Mouse (Mus musculus): Measurements from ENCODE around the gene Zhx3. TPM values are rescaled to one million over a fixed set of nuclear protein-coding genes. Genes with fewer than 3 reads are reported as not detected.

The Zhx3 gene
- polyA plus RNA-seq, 1 experiment from 2014 or later = 12.0 TPM

DNA sequence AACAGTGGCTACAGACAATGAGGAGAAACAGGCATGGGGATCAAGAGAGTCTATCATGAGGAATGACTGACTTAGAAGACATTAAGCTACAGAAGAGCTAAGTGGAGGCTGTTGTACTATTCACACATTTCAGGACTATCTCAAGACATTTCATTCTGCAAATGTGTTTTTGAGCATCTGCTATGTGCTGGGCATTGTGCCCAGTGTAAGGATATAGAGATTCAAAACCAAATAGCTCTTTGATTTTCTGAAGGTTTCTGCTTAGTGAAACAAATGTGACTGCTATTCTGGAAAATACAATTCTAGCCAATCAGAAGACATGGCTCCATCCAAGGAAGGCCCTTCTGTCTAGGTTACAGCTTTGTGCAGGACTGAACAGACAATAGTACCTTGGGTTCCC is 18.1 kb downstream of the Zhx3 start:
- H3K27me3 ChIP-seq = no peaks in the 10 kb centered on the region
- no peaks in the 10 kb centered on the region for H3K4me1 ChIP-seq
- H3K36me3 ChIP-seq = no peaks in the 10 kb centered on the region
- no peaks in the 10 kb centered on the region for H3K9me3 ChIP-seq
- no peak overlapping the region for H3K27ac ChIP-seq
- no peak overlapping the region for H3K9ac ChIP-seq
- ATAC-seq (ENCODE audit: insufficient number of reproducible peaks, insufficient read depth, low FRiP score, low TSS enrichment) = no peak
- no peak overlapping the region for H3K4me2 ChIP-seq (replicated peaks)
- H3K4me3 ChIP-seq = no peak overlapping the region

DNA sequence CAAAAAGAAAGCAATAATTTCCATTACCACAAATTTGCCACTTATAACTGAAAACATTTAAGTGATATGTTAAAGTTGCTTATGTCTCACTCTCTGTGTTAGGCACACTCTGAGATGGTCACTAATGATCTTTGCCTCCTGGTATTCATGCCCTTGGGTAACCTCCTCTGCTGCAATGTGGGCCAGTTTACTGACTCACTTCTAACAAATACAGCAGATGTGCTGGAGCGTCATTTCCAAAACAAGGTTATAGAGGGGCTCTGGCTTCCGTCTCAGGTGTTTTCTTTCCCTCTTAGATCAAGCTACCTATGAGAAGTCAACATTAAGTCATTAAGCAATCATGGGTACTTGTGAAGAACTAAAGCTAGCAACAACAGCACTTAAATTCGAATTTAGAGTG is 22.4 kb downstream of the Zhx3 start:
- Histone ChIP-seq H3K4me3 (no peak overlapping the region), H3K4me2 (replicated peaks) (no peak overlapping the region), H3K9me3 (no peaks in the 10 kb centered on the region), H3K4me1 (no peaks in the 10 kb centered on the region), H3K27me3 (no peaks in the 10 kb centered on the region), H3K36me3 (no peaks in the 10 kb centered on the region), H3K9ac (no peak overlapping the region), H3K27ac (no peak overlapping the region)
- ATAC-seq (ENCODE audit: insufficient number of reproducible peaks, insufficient read depth, low FRiP score, low TSS enrichment) = no peak
- WGBS = 72% methylated on average over 3 of the region's 3 CpGs

DNA sequence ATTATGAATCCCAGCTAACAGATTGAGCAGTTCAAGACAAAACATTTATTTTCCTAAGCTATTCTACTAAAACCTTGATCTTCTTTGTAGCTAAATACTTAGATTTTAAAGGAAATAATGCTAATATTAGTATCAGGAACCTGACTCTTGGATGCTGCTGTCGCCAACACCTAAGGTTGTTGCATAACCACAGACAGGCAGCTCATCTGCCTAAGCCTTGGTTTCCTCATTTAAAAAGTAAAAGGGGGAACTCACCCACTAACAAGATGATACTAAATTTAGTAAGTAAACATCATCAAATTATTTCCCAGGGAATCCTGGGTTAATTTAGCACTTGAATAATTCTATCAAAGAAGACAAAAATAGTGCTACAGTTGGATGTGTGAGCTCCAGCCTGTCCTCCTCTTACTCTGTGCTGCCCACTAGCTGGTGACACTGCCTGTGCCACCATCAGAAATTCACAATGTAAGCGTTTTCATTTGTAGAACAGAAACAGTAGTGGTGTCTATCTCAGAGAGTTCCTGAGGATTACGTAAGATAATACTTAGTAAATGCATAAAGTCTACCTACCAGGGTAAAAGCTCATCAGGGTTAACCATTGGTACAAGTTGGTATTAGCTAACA is 23.1 kb downstream of the Zhx3 start:
- Histone ChIP-seq H3K9me3 (no peaks in the 10 kb centered on the region), H3K27me3 (no peaks in the 10 kb centered on the region), H3K27ac (no peak overlapping the region), H3K9ac (no peak overlapping the region), H3K4me2 (replicated peaks) (no peak overlapping the region), H3K36me3 (no peaks in the 10 kb centered on the region), H3K4me1 (no peaks in the 10 kb centered on the region), H3K4me3 (no peak overlapping the region)
- 77% methylated on average over 3 of the region's 3 CpGs for WGBS
- ATAC-seq (ENCODE audit: insufficient number of reproducible peaks, insufficient read depth, low FRiP score, low TSS enrichment) = no peak

DNA sequence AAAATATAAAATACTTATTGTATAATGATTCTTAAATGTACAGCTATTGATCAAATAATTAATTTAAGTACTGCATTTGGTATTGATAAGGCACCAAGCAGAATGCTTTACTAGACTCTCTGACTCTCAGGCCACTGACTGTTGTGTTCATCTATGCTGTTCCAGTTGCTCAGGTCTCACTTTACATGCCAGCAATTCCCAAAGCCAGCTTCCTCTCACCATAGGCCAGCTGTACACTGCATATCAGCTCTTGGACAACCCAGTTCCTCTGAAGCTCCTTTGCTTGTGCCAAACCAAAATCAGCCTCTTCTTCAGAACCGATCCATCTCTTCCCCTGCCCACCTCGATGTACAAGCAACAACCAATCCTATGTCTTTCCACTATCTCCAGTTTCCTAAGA is 24.6 kb downstream of the Zhx3 start:
- no peak for ATAC-seq (ENCODE audit: insufficient number of reproducible peaks, insufficient read depth, low FRiP score, low TSS enrichment)
- Histone ChIP-seq H3K27ac (no peak overlapping the region), H3K9ac (no peak overlapping the region), H3K27me3 (no peaks in the 10 kb centered on the region), H3K36me3 (no peaks in the 10 kb centered on the region), H3K4me2 (replicated peaks) (no peak overlapping the region), H3K9me3 (no peaks in the 10 kb centered on the region), H3K4me3 (no peak overlapping the region), H3K4me1 (no peaks in the 10 kb centered on the region)
- WGBS = 91% methylated on average over 2 of the region's 2 CpGs

DNA sequence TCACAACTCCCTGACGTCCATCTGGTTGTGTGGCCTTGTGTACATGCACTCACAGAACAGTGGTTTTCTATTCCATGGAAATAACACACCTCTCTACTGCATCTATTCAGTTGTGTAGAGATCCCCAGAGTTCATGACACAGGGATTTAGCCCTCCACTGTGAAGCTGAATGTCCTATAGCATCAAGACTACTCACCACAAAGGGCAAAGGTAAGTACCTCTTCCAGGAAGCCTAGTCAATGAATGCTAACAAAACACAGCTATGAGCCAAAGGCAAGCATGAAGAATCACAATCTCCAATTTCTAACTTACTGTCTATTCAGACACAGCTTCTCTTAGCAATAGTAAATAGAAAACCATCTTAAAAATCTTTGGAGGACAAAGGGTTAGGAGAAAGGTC is 25.1 kb downstream of the Zhx3 start:
- no peak overlapping the region for H3K4me2 ChIP-seq (replicated peaks)
- H3K9me3 ChIP-seq = no peaks in the 10 kb centered on the region
- no peak for ATAC-seq (ENCODE audit: insufficient number of reproducible peaks, insufficient read depth, low FRiP score, low TSS enrichment)
- no peaks in the 10 kb centered on the region for H3K27me3 ChIP-seq
- 75% methylated on average over 1 of the region's 1 CpGs for WGBS
- H3K4me1 ChIP-seq = no peaks in the 10 kb centered on the region
- H3K4me3 ChIP-seq = no peak overlapping the region
- no peak overlapping the region for H3K9ac ChIP-seq
- H3K27ac ChIP-seq = no peak overlapping the region
- no peaks in the 10 kb centered on the region for H3K36me3 ChIP-seq

DNA sequence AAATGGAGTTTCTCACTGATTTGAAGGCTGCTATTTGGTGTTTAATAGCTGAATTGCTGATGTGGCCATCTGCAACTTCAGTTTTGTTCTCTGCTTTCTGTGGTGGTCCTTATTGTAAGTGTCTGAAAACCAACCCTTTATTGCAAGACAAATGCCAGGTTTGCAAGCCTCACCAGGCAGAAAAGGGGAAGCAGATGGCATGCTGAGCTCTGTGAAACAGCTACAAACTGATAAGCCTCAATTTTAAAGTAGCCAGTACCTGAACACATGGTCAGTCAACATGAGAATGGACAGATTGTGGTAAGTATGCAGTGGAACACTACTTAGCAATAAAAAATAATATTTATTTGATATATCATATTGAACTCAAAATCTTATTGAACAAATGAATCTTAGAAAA is 32.0 kb downstream of the Zhx3 start:
- no peak overlapping the region for H3K27ac ChIP-seq
- H3K4me3 ChIP-seq = no peak overlapping the region
- H3K4me1 ChIP-seq = no peaks in the 10 kb centered on the region
- no peak overlapping the region for H3K4me2 ChIP-seq (replicated peaks)
- no peaks in the 10 kb centered on the region for H3K36me3 ChIP-seq
- no peaks in the 10 kb centered on the region for H3K9me3 ChIP-seq
- no peak overlapping the region for H3K9ac ChIP-seq
- H3K27me3 ChIP-seq = no peaks in the 10 kb centered on the region
- no peak for ATAC-seq (ENCODE audit: insufficient number of reproducible peaks, insufficient read depth, low FRiP score, low TSS enrichment)

DNA sequence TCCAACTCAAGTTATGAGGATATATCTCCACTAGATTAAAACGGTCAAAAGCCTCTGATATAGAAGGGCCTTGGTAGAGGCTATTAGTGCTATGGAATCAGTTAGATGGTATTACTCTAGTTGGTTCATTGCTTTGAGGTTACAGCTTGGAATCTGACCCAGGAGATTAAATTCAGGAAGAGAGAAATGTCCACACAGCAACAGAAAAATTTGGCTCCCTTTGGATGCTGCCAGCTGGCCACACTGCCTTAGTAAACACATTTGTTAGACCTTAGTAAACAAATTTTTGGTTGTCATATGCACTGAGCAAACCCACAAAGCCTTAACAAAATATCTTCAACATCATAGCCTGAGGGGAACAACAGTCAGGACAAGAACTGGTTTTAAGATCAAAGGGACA is 62.0 kb downstream of the Zhx3 start:
- Histone ChIP-seq H3K9me3 (no peaks in the 10 kb centered on the region), H3K27me3 (no peaks in the 10 kb centered on the region), H3K36me3 (no peaks in the 10 kb centered on the region), H3K4me3 (no peak overlapping the region), H3K9ac (no peak overlapping the region), H3K27ac (no peak overlapping the region), H3K4me2 (replicated peaks) (no peak overlapping the region), H3K4me1 (peaks cover 3% of the 10 kb centered on the region; the same call in 1 of the 2 replicates)
- 88% methylated on average over 1 of the region's 1 CpGs for WGBS
- no peak for ATAC-seq (ENCODE audit: insufficient number of reproducible peaks, insufficient read depth, low FRiP score, low TSS enrichment)

DNA sequence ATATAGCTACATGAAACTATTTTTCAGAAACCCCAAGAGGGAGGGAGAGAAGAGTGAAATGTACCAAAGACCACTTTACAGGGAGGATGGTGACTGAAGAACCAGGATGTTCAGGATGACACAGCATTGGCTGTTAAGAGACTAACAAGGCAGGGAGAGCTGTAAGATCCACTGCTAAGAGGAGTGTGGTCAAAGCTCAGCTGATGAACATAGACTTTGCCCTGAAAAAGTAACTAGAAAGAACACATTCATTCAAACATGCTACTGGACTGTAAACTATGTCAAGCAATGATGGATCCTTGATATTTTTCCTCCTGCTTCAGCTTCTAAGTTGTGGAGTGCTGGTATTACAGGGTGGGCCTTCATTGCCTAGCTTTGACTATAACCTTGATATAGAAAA is 62.4 kb downstream of the Zhx3 start:
- H3K27ac ChIP-seq = no peak overlapping the region
- H3K9ac ChIP-seq = no peak overlapping the region
- H3K4me3 ChIP-seq = no peak overlapping the region
- peaks cover 3% of the 10 kb centered on the region; the same call in 1 of the 2 replicates for H3K4me1 ChIP-seq
- no peaks in the 10 kb centered on the region for H3K9me3 ChIP-seq
- H3K36me3 ChIP-seq = no peaks in the 10 kb centered on the region
- no peak for ATAC-seq (ENCODE audit: insufficient number of reproducible peaks, insufficient read depth, low FRiP score, low TSS enrichment)
- H3K27me3 ChIP-seq = no peaks in the 10 kb centered on the region
- H3K4me2 ChIP-seq (replicated peaks) = no peak overlapping the region

DNA sequence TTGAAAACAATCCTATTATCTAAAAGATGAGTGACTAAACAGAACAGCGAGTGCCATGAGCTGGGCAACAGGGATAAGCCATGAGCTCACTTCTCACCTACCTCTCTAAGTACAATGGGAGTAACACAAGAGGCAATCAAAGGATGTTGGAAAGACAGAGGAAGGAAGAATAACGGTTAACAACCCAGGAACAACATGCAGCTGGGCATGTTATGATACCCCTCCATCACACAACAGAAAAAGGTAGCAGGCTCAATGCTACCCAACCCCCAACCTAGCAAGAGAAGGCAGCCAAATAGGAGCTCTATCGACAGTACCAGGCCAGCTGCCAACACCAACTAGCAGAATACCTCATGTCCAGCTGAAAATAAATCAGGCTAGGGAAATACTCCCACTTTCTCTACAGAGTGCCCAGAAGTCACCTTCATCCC is 66.7 kb downstream of the Zhx3 start:
- WGBS = 65% methylated on average over 3 of the region's 3 CpGs
- Histone ChIP-seq H3K4me3 (no peak overlapping the region), H3K4me1 (peaks cover 3% of the 10 kb centered on the region; the same call in 1 of the 2 replicates), H3K27ac (no peak overlapping the region), H3K27me3 (no peaks in the 10 kb centered on the region), H3K36me3 (no peaks in the 10 kb centered on the region), H3K4me2 (replicated peaks) (no peak overlapping the region), H3K9me3 (no peaks in the 10 kb centered on the region), H3K9ac (no peak overlapping the region)
- ATAC-seq (ENCODE audit: insufficient number of reproducible peaks, insufficient read depth, low FRiP score, low TSS enrichment) = no peak

DNA sequence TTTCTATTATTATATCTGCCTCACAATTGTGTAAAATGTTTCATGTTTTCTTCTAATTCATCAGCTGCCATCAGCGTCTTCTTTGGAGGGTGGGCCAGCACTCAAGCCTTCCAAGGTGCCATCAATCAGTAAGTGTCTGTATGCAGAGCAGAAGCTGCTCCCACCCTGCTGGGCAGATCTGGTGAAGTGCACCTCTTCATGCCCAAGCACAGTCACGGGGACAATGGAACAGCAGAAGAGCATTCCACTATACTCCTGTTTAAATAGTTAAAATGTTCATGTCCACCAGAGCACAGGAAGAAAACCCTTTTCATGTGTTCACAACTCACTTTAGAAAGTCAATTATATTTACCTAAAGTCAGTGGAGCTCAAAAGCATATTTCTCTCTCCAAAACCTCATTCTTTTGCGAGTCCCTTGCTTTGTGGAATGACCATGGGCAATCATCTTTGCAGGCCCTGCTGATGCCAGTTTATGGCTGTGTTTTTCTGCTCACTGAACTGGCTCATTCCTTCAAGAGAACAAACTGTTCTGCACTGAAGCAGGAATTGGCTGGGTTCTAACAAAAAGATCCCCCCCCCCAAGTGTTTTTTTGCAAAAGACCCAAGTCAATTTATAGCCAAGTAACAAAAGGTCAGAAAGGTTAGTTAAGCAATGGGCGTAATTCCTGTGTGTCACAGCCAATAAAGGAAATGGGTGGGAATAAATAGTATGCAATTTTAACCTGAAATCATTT is 67.8 kb downstream of the Zhx3 start:
- Histone ChIP-seq H3K27me3 (no peaks in the 10 kb centered on the region), H3K4me2 (replicated peaks) (no peak overlapping the region), H3K36me3 (no peaks in the 10 kb centered on the region), H3K9me3 (no peaks in the 10 kb centered on the region), H3K4me1 (no peaks in the 10 kb centered on the region), H3K9ac (no peak overlapping the region), H3K4me3 (no peak overlapping the region), H3K27ac (no peak overlapping the region)
- no peak for ATAC-seq (ENCODE audit: insufficient number of reproducible peaks, insufficient read depth, low FRiP score, low TSS enrichment)
- 69% methylated on average over 4 of the region's 4 CpGs for WGBS

DNA sequence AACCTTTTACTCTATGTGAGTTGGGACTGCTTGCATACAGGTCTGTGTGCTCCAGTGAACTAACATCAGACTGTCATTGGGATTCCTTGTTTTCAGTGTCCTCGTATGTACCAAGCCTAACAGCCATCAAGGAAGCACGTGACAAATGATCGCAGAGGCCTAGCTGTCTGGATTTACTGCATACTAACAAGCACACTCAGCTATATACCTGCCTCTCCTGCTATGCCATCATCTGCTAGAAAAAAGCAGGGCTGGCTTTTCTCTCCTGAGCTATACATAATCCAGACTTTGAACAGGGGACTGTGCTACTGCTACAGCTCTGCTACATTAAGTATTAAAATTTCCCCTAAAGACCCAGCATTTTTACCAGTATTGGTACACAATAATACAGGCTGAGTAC is 70.5 kb downstream of the Zhx3 start:
- no peak overlapping the region for H3K27ac ChIP-seq
- H3K4me1 ChIP-seq = no peaks in the 10 kb centered on the region
- WGBS = 79% methylated on average over 3 of the region's 3 CpGs
- H3K4me2 ChIP-seq (replicated peaks) = no peak overlapping the region
- no peak overlapping the region for H3K9ac ChIP-seq
- no peak overlapping the region for H3K4me3 ChIP-seq
- no peaks in the 10 kb centered on the region for H3K36me3 ChIP-seq
- H3K27me3 ChIP-seq = no peaks in the 10 kb centered on the region
- no peak for ATAC-seq (ENCODE audit: insufficient number of reproducible peaks, insufficient read depth, low FRiP score, low TSS enrichment)
- no peaks in the 10 kb centered on the region for H3K9me3 ChIP-seq

DNA sequence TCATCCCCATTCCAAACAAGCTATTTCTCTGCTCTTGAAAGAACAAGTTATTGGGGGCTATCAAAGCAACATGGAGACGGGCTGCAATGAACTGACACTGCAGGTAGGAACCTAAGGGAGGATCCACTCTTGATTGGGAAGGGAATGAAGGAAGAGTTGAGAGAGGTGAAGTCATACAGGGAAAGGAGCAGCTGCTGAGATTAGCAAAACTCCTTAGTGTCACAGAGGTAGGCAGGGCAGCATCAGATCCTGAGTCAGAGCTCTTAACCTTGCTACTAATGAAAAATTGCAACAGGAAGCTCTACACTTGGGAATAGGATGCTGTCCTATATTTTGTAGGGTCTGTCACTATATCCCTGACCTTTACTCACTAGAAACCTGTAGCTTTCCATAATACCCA is 71.8 kb downstream of the Zhx3 start:
- Histone ChIP-seq H3K27ac (no peak overlapping the region), H3K36me3 (no peaks in the 10 kb centered on the region), H3K9ac (no peak overlapping the region), H3K4me1 (no peaks in the 10 kb centered on the region), H3K4me2 (replicated peaks) (no peak overlapping the region), H3K9me3 (no peaks in the 10 kb centered on the region), H3K4me3 (no peak overlapping the region), H3K27me3 (no peaks in the 10 kb centered on the region)
- 86% methylated on average over 1 of the region's 1 CpGs for WGBS
- ATAC-seq (ENCODE audit: insufficient number of reproducible peaks, insufficient read depth, low FRiP score, low TSS enrichment) = no peak
